Mouse (Mus musculus): ENCODE measurements around the gene Pde11a.

DNA sequence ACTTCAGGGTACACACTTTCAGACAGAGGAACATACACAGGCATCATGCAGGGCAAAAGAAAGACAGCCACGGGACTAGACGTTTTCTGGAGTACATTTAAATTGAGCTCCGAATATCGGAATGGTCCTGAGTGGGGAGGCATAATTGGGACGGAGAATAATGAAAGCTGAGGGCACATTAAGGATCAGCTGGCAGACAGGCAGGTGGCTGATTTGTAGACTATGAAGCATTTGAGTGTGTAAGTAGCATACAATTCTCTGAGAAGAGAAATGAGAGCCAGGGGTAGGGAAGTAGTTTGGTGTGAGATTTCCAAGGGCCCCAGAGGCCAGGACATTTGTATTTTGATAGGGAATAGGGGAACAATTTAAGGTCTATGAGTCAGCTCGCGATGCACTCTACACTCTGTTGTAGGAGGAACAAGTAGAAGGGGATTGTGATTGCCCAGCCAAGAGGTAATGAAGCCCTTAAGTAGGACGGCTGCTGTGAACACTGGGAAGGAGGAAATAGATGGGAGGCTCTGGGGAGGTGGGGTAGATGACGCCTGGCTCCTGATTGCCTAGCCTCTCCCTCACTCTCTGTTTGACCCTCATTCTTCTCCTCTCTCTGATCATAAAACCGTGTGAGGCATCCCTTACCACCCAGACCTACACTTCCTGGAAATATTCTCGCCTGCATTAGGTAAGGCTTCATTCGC is 208.5 kb downstream of the Pde11a start:
- no peak for TF ChIP-seq CTCF (conservative IDR thresholded peaks at IDR 0.05; ENCODE audit: low read length)
- TF ChIP-seq POU5F1 (IDR thresholded peaks at IDR 0.05; ENCODE audit: borderline replicate concordance, low read length), result no peak
- TF ChIP-seq NANOG (IDR thresholded peaks at IDR 0.05; ENCODE audit: borderline replicate concordance, low read length), result no peak

Data from E14TG2a.4 (cell line).